8 mouse cellular contexts compared by ENCODE assay signal in the genomic region with DNA sequence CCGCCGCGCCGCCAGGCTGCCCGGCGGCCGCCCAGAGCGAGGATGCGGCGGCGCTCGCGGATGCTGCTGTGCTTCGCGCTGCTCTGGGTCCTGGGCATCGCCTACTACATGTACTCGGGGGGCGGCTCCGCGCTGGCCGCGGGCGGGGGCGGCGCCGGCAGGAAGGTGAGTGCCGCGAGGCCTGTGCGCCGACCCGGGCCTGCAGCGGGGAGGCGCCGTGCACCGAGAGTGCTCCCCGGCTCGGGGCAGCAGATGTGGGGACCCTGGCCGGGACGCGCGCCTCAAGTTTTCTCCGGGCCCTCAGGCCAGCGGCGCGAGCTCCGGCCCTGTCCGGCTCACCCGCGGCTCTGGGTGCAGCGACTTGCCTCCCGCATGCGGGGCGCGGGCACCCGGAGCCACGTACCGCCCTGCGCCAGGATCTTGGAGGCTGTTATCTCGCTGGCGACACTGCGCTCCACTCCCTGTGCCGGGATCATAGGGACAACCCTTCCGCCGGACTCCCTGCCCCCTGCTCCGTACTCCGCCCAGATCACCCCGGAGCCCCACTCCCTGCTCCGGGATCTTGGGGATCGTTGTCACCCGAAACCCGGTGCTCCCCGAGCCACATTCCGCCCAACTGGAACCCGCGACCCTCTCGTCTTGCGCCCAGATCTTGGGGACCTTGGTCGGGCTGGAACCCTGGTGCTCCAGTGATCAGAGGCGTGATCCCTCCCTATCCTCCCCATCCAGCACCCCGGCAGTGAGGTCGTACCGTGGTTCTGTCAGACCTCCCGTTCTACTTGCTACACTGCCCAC. TPM values are rescaled to one million over a fixed set of nuclear protein-coding genes. Genes with fewer than 3 reads are reported as not detected.
DNase-seq lines count a peak whose midpoint lies in the region; ATAC-seq and TF ChIP-seq lines count a peak whose summit lies in the region.

No protein-coding gene starts in this region.

- 1% methylated on average over 82 of the region's 83 CpGs for WGBS in heart, adult 2 months
- WGBS in kidney, embryonic 15.5 days: under 1% methylated on average over 83 of the region's 83 CpGs
- whole genome bisulfite sequencing in spleen, adult 2 months: 3% methylated on average over 81 of the region's 83 CpGs

- peak; percentile 58 for TF ChIP-seq CTCF in heart, adult 2 months (IDR thresholded peaks at IDR 0.05)
- TF ChIP-seq CTCF in spleen, adult 2 months (IDR thresholded peaks at IDR 0.05; ENCODE audit: extremely low read depth, insufficient read depth, insufficient read length, insufficient replicate concordance): no peak

- peak overlapping the region; percentile 97 for H3K9ac ChIP-seq in heart, adult 2 months (ENCODE audit: low read depth, low read length)
- H3K9ac ChIP-seq in kidney, embryonic 15.5 days: peak overlapping the region; percentile 71

- DNase-seq in heart, adult 2 months: no peak
- no peak for DNase-seq in heart, postnatal 36 days
- peak; percentile 83 for DNase-seq in R1 (ENCODE audit: low read depth, low spot score)
- peak; percentile 32 for DNase-seq in embryo, embryonic 10.5 days (ENCODE audit: low spot score)
- DNase-seq in gastrocnemius, postnatal 36 days: peak; percentile 45 to 59
- DNase-seq in lung, postnatal 36 days: peak; percentile 66
- DNase-seq in spleen, adult 2 months (ENCODE audit: low read depth in 1 of 2, low spot score in 2 of 2): peak; percentile 15 to 62

- TF ChIP-seq POLR2A in heart, adult 2 months (IDR thresholded peaks at IDR 0.05; ENCODE audit: insufficient read depth, low read depth, low read length): no peak
- TF ChIP-seq POLR2A in spleen, adult 2 months (IDR thresholded peaks at IDR 0.05; ENCODE audit: low read depth, low read length): no peak

- intact Hi-C loops in heart, adult 2 months (cut with DNase I): loop anchor here (1.0 to 5.0 kb wide), 6 partner anchors 25 to 209 kb away; a partner anchor contains a TSS
- intact Hi-C loops in heart, postnatal 36 days (cut with DNase I): loop anchor here (2.0 kb wide), 4 partner anchors 51 to 281 kb away; no protein-coding TSS in a partner anchor
- intact Hi-C loops in gastrocnemius, postnatal 36 days (cut with DNase I): loop anchor here (2.0 to 5.0 kb wide), 2 partner anchors 117 to 179 kb away; no protein-coding TSS in a partner anchor

- H3K27me3 ChIP-seq in heart, adult 2 months (ENCODE audit: control insufficient read depth, insufficient read depth, low read length): no peaks in the 10 kb centered on the region
- H3K27me3 ChIP-seq in kidney, embryonic 15.5 days: no peaks in the 10 kb centered on the region
- no peaks in the 10 kb centered on the region for H3K27me3 ChIP-seq in spleen, adult 2 months (ENCODE audit: control insufficient read depth, insufficient read depth, low read length)

- H3K4me1 ChIP-seq in heart, adult 2 months (ENCODE audit: control insufficient read depth, insufficient read depth, low read length): peaks cover 2% of the 10 kb centered on the region
- peaks cover 32% of the 10 kb centered on the region for H3K4me1 ChIP-seq in kidney, embryonic 15.5 days
- H3K4me1 ChIP-seq in spleen, adult 2 months (ENCODE audit: control insufficient read depth, insufficient read depth, insufficient read length): peaks cover 2% of the 10 kb centered on the region; the same call in 1 of the 2 replicates

- H3K4me3 ChIP-seq in heart, adult 2 months: peak overlapping the region; percentile 99
- peak overlapping the region; percentile 74 for H3K4me3 ChIP-seq in kidney, embryonic 15.5 days (replicated peaks)
- peak overlapping the region; percentile 63 for H3K4me3 ChIP-seq in spleen, adult 2 months (ENCODE audit: extremely low read depth, insufficient read depth, insufficient read length)

- peak overlapping the region; percentile 84 for H3K27ac ChIP-seq in heart, adult 2 months
- peak overlapping the region; percentile 71; the same call in 1 of the 2 replicates for H3K27ac ChIP-seq in kidney, embryonic 15.5 days
- H3K27ac ChIP-seq in spleen, adult 2 months (ENCODE audit: insufficient read depth, low read length): peak overlapping the region; percentile 39

- peak; percentile 82 for ATAC-seq in kidney, embryonic 15.5 days (replicated peaks; ENCODE audit: low FRiP score)

- H3K36me3 ChIP-seq in heart, adult 2 months (ENCODE audit: control insufficient read depth, insufficient read depth, low read length): no peaks in the 10 kb centered on the region
- no peaks in the 10 kb centered on the region for H3K36me3 ChIP-seq in kidney, embryonic 15.5 days
- no peaks in the 10 kb centered on the region for H3K36me3 ChIP-seq in spleen, adult 2 months (ENCODE audit: control insufficient read depth, insufficient read depth, low read length)

- H3K79me2 ChIP-seq in heart, adult 2 months (replicated peaks; ENCODE audit: control insufficient read depth, insufficient read depth, low read length): peaks cover under 1% of the 10 kb centered on the region

- peak overlapping the region; percentile 81 for H3K4me2 ChIP-seq in kidney, embryonic 15.5 days

- H3K9me3 ChIP-seq in kidney, embryonic 15.5 days (replicated peaks): no peaks in the 10 kb centered on the region

- no peak for TF ChIP-seq EP300 in heart, adult 2 months (IDR thresholded peaks at IDR 0.05; ENCODE audit: insufficient read depth, low read depth, low read length)

RNA-seq across cellular contexts. Expression of a gene that starts 0.5 kb away (rescaled TPM):
- total RNA-seq in heart, adult 2 months (2021): 10 to 100 TPM; 35.2 to 42.9 TPM
- 3.7 and 8.8 TPM in 2 replicates for polyA plus RNA-seq in heart, adult 2 months (2012; rRNA removed)
- total RNA-seq in heart, postnatal 36 days (2021): 10 to 100 TPM; 32.1 to 34.2 TPM
- total RNA-seq in gastrocnemius, postnatal 36 days (2021): 10 to 100 TPM; 32.5 to 35.6 TPM
- 47.6 and 49.0 TPM in 2 replicates for polyA plus RNA-seq in kidney, embryonic 15.5 days (2015; fragmentation: Nextera tagmentation; extraction: Ambion mirVana)
- polyA plus RNA-seq in spleen, adult 2 months (2012; rRNA removed): 9.4 and 16.6 TPM in 2 replicates

Comparison
In these comparisons a context has a peak if more than half of its experiments do, and no peak if none do; other contexts are left out.
1. DNase-seq: peak in R1 (single experiment), embryo, embryonic 10.5 days (single experiment), gastrocnemius, postnatal 36 days (2 of 2), lung, postnatal 36 days (single experiment) and spleen, adult 2 months (2 of 2); none in heart, adult 2 months (0 of 2) and heart, postnatal 36 days (0 of 2).
2. Peak in every context shown above with its lines, with median percentiles within 50 percentile points of each other: H3K27ac ChIP-seq and H3K4me3 ChIP-seq.